ENCODE assay signal across 8 mouse cellular contexts in genomic region chr5:91139446-91139873, GRCm38 (mm10). TPM values are rescaled to one million over a fixed set of nuclear protein-coding genes. Genes with fewer than 3 reads are reported as not detected.
A peak's percentile ranks its signal among the peaks of the same experiment; 100 is the strongest.
DNase-seq lines count a peak whose midpoint lies in the region; ATAC-seq lines count a peak whose summit lies in the region.

Gene Areg (plus strand): TSS chr5:91139599.

- peak within 1 kb of the TSS; percentile 50 for H3K4me3 ChIP-seq in embryonic facial prominence, embryonic 14.5 days (ENCODE audit: low read depth, low read length)
- peak within 1 kb of the TSS; percentile 68 for H3K4me3 ChIP-seq in heart, embryonic 16.5 days (ENCODE audit: low read length)
- H3K4me3 ChIP-seq in liver, embryonic 13.5 days (replicated peaks): peak within 1 kb of the TSS; percentile 50

- under 1% methylated on average over 34 of the region's 44 CpGs for WGBS in embryonic facial prominence, embryonic 14.5 days
- under 1% methylated on average over 44 of the region's 44 CpGs for WGBS in heart, embryonic 16.5 days
- WGBS in liver, embryonic 13.5 days (ENCODE audit: insufficient replicate concordance): under 1% methylated on average over 44 of the region's 44 CpGs

- H3K27ac ChIP-seq in embryonic facial prominence, embryonic 14.5 days (replicated peaks; ENCODE audit: low read depth, low read length): no peak within 1 kb of the TSS
- no peak within 1 kb of the TSS for H3K27ac ChIP-seq in heart, embryonic 16.5 days (ENCODE audit: low read length)
- no peak within 1 kb of the TSS for H3K27ac ChIP-seq in liver, embryonic 13.5 days

- no peaks in the 10 kb centered on the region for H3K36me3 ChIP-seq in embryonic facial prominence, embryonic 14.5 days (ENCODE audit: control insufficient read depth, insufficient read depth, low read length)
- H3K36me3 ChIP-seq in heart, embryonic 16.5 days (ENCODE audit: control insufficient read depth, insufficient read depth): no peaks in the 10 kb centered on the region
- H3K36me3 ChIP-seq in liver, embryonic 13.5 days: no peaks in the 10 kb centered on the region

- peak within 1 kb of the TSS; percentile 48 for H3K9ac ChIP-seq in embryonic facial prominence, embryonic 14.5 days (ENCODE audit: low read depth, low read length)
- peak within 1 kb of the TSS; percentile 71 for H3K9ac ChIP-seq in heart, embryonic 16.5 days (ENCODE audit: low read length)
- no peak within 1 kb of the TSS for H3K9ac ChIP-seq in liver, embryonic 13.5 days

- peak; percentile 87 for ATAC-seq in embryonic facial prominence, embryonic 14.5 days (ENCODE audit: low read depth)
- peak; percentile 52; the same call in 1 of the 2 replicates for ATAC-seq in heart, embryonic 16.5 days (replicated peaks; ENCODE audit: extremely low read depth, insufficient read depth, low FRiP score)
- peak; percentile 34; the same call in 1 of the 2 replicates for ATAC-seq in liver, embryonic 13.5 days (ENCODE audit: low read depth)

- H3K4me1 ChIP-seq in embryonic facial prominence, embryonic 14.5 days (ENCODE audit: control insufficient read depth, insufficient read depth, low read length): peaks cover 3% of the 10 kb centered on the region; the same call in 1 of the 2 replicates
- peaks cover 6% of the 10 kb centered on the region for H3K4me1 ChIP-seq in heart, embryonic 16.5 days (ENCODE audit: control insufficient read depth, insufficient read depth, low read length)
- 0 out of 2 replicates have a peak, but pooled peaks cover 2% of the 10 kb centered on the region for H3K4me1 ChIP-seq in liver, embryonic 13.5 days (replicated peaks)

- no peaks in the 10 kb centered on the region for H3K9me3 ChIP-seq in embryonic facial prominence, embryonic 14.5 days (ENCODE audit: control insufficient read depth, low read length)
- H3K9me3 ChIP-seq in heart, embryonic 16.5 days (replicated peaks; ENCODE audit: control insufficient read depth, low read length): no peaks in the 10 kb centered on the region
- H3K9me3 ChIP-seq in liver, embryonic 13.5 days (replicated peaks): no peaks in the 10 kb centered on the region

- DNase-seq in layer of hippocampus, adult 11-12 months (ENCODE audit: low spot score): peak; percentile 41
- DNase-seq in layer of hippocampus, adult 9-10 months (ENCODE audit: low spot score): no peak
- peak; percentile 45 for DNase-seq in embryonic facial prominence, embryonic 14.5 days (ENCODE audit: low spot score)
- peak; percentile 70 for DNase-seq in kidney, postnatal 10 days
- DNase-seq in liver, embryonic 13.5 days: peak; percentile 2
- peak; percentile 32 for DNase-seq in naive thymus-derived CD4-positive, alpha-beta T cell, adult 2 months (ENCODE audit: low read depth)
- peak; percentile 21 for DNase-seq in testis, postnatal 14 days (ENCODE audit: low spot score)

- H3K27me3 ChIP-seq in embryonic facial prominence, embryonic 14.5 days (replicated peaks; ENCODE audit: control insufficient read depth, insufficient read depth, low read length): peaks cover 29% of the 10 kb centered on the region
- peaks cover 15% of the 10 kb centered on the region for H3K27me3 ChIP-seq in heart, embryonic 16.5 days (ENCODE audit: control insufficient read depth, insufficient read depth, low read length)
- peaks cover 29% of the 10 kb centered on the region for H3K27me3 ChIP-seq in liver, embryonic 13.5 days

- peak within 1 kb of the TSS; percentile 94 for H3K4me2 ChIP-seq in embryonic facial prominence, embryonic 14.5 days (ENCODE audit: low read depth, low read length)
- H3K4me2 ChIP-seq in heart, embryonic 16.5 days (ENCODE audit: low read depth, low read length): peak within 1 kb of the TSS; percentile 87
- H3K4me2 ChIP-seq in liver, embryonic 13.5 days: peak within 1 kb of the TSS; percentile 64

RNA-seq across cellular contexts. Expression of gene Areg, which starts in this region (rescaled TPM):
- 0.56 and 0.92 TPM in 2 replicates for polyA plus RNA-seq in embryonic facial prominence, embryonic 14.5 days (2014; fragmentation: Nextera tagmentation; extraction: Ambion mirVana)
- 0.30 and 1.3 TPM in 2 replicates for polyA plus RNA-seq in heart, embryonic 16.5 days (2015; fragmentation: Nextera tagmentation; extraction: Ambion mirVana)
- not detected in 2 replicates for polyA plus RNA-seq in liver, embryonic 13.5 days (2015; fragmentation: Nextera tagmentation; extraction: Ambion mirVana)

Comparison
In these comparisons a context has a peak if more than half of its experiments do, and no peak if none do; other contexts are left out.
1. Peak in DNase-seq, ATAC-seq, H3K4me3 ChIP-seq, H3K9ac ChIP-seq and H3K4me2 ChIP-seq in embryonic facial prominence, embryonic 14.5 days; RNA of the gene not detected or under 1 TPM.
2. Peak in DNase-seq, ATAC-seq, H3K4me3 ChIP-seq and H3K4me2 ChIP-seq in liver, embryonic 13.5 days; RNA of the gene not detected or under 1 TPM.
3. ATAC-seq: peak in every context shown above with its lines; median percentile 87 in embryonic facial prominence, embryonic 14.5 days; 52 in heart, embryonic 16.5 days; 34 in liver, embryonic 13.5 days.